Comparison of ENCODE assay signal across 8 mouse cellular contexts in the genomic region with DNA sequence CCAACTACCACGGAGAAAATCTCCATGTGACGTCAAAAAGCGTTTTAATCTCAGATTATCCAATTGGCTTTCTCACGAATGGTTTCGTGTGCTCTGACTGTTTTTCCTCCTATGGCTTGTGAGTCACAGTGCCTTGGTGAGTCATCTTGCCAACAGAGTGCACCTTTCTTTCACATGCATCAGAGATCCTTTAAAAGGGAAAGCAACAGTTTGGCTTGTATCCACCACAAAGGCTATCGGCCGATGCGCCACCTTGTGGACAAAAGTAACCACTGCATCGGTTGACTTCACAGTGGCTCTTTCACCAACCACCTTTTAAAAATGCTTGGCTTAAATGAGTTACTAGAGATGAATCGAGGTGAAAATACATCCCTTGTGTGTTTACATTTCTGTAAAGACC.
DNase-seq lines count a peak whose midpoint lies in the region; ATAC-seq and TF ChIP-seq lines count a peak whose summit lies in the region.

No protein-coding gene starts in this region.

- no peaks in the 10 kb centered on the region for H3K9me3 ChIP-seq in forebrain, embryonic 16.5 days (ENCODE audit: control insufficient read depth, low read length)
- H3K9me3 ChIP-seq in intestine, embryonic 14.5 days (ENCODE audit: control insufficient read depth, low read length), result no peaks in the 10 kb centered on the region
- H3K9me3 ChIP-seq in limb, embryonic 10.5 days (replicated peaks), result no peaks in the 10 kb centered on the region
- no peaks in the 10 kb centered on the region for H3K9me3 ChIP-seq in midbrain, postnatal 0 days (ENCODE audit: low read length)

- TF ChIP-seq POLR2A in spleen, adult 2 months (IDR thresholded peaks at IDR 0.05; ENCODE audit: low read depth, low read length), result no peak
- no peak for TF ChIP-seq POLR2A in testis, adult 2 months (IDR thresholded peaks at IDR 0.05; ENCODE audit: control insufficient read depth, low read depth, low read length)

- peak overlapping the region; percentile 22; the same call in 1 of the 2 replicates for H3K4me2 ChIP-seq in forebrain, embryonic 16.5 days (ENCODE audit: low read length)
- no peak overlapping the region for H3K4me2 ChIP-seq in intestine, embryonic 14.5 days (ENCODE audit: low read length)
- peak overlapping the region; percentile 36 for H3K4me2 ChIP-seq in midbrain, postnatal 0 days (ENCODE audit: low read depth, low read length, poor library complexity, severe bottlenecking)

- DNase-seq in spleen, adult 2 months (ENCODE audit: low read depth in 1 of 2, low spot score in 2 of 2), result peak; percentile 4 to 32
- DNase-seq in spleen, adult 12 weeks (ENCODE audit: low spot score), result no peak
- DNase-seq in cerebellum, adult 11-12 months, result peak; percentile 34
- peak; percentile 86 for DNase-seq in intestine, embryonic 14.5 days (ENCODE audit: low spot score)
- DNase-seq in limb, embryonic 10.5 days (ENCODE audit: low spot score), result peak; percentile 86
- peak; percentile 89 for DNase-seq in midbrain, postnatal 0 days (ENCODE audit: low spot score)

- 29% methylated on average over 10 of the region's 10 CpGs for WGBS in spleen, adult 2 months
- 26% methylated on average over 10 of the region's 10 CpGs for WGBS in forebrain, embryonic 16.5 days
- WGBS in intestine, embryonic 14.5 days, result 31% methylated on average over 10 of the region's 10 CpGs
- 37% methylated on average over 10 of the region's 10 CpGs for WGBS in limb, embryonic 10.5 days
- WGBS in midbrain, postnatal 0 days, result 19% methylated on average over 10 of the region's 10 CpGs

- H3K27me3 ChIP-seq in spleen, adult 2 months (ENCODE audit: control insufficient read depth, insufficient read depth, low read length), result no peaks in the 10 kb centered on the region
- H3K27me3 ChIP-seq in forebrain, embryonic 16.5 days (replicated peaks; ENCODE audit: control insufficient read depth, insufficient read depth, low read length), result 0 out of 2 replicates have a peak, but pooled peaks cover 2% of the 10 kb centered on the region
- no peaks in the 10 kb centered on the region for H3K27me3 ChIP-seq in intestine, embryonic 14.5 days (replicated peaks; ENCODE audit: control insufficient read depth, insufficient read depth, low read length)
- H3K27me3 ChIP-seq in limb, embryonic 10.5 days (ENCODE audit: low read depth, poor library complexity, severe bottlenecking), result no peaks in the 10 kb centered on the region
- H3K27me3 ChIP-seq in midbrain, postnatal 0 days (ENCODE audit: insufficient read depth, low read length), result no peaks in the 10 kb centered on the region
- H3K27me3 ChIP-seq in testis, adult 2 months (ENCODE audit: control insufficient read depth, insufficient read depth, low read length), result no peaks in the 10 kb centered on the region

- H3K4me3 ChIP-seq in spleen, adult 2 months (ENCODE audit: extremely low read depth, insufficient read depth, insufficient read length), result no peak overlapping the region
- H3K4me3 ChIP-seq in forebrain, embryonic 16.5 days (replicated peaks; ENCODE audit: low read length), result no peak overlapping the region
- H3K4me3 ChIP-seq in intestine, embryonic 14.5 days (ENCODE audit: low read depth, low read length), result no peak overlapping the region
- H3K4me3 ChIP-seq in limb, embryonic 10.5 days, result no peak overlapping the region
- H3K4me3 ChIP-seq in midbrain, postnatal 0 days (ENCODE audit: low read depth, low read length), result no peak overlapping the region
- no peak overlapping the region for H3K4me3 ChIP-seq in testis, adult 2 months (ENCODE audit: control insufficient read depth, low read depth, low read length)

- H3K9ac ChIP-seq in forebrain, embryonic 16.5 days (replicated peaks; ENCODE audit: low read depth, low read length), result no peak overlapping the region
- H3K9ac ChIP-seq in intestine, embryonic 14.5 days (ENCODE audit: low read length), result no peak overlapping the region
- H3K9ac ChIP-seq in midbrain, postnatal 0 days (replicated peaks; ENCODE audit: low read length, poor library complexity, severe bottlenecking), result no peak overlapping the region

- H3K27ac ChIP-seq in spleen, adult 2 months (ENCODE audit: insufficient read depth, low read length), result no peak overlapping the region
- H3K27ac ChIP-seq in forebrain, embryonic 16.5 days (ENCODE audit: low read length), result no peak overlapping the region
- H3K27ac ChIP-seq in intestine, embryonic 14.5 days (ENCODE audit: low read depth), result no peak overlapping the region
- H3K27ac ChIP-seq in limb, embryonic 10.5 days, result no peak overlapping the region
- no peak overlapping the region for H3K27ac ChIP-seq in midbrain, postnatal 0 days (ENCODE audit: low read depth, low read length)
- no peak overlapping the region for H3K27ac ChIP-seq in testis, adult 2 months (ENCODE audit: control insufficient read depth, insufficient read depth, low read depth, low read length)

- ATAC-seq in forebrain, embryonic 16.5 days, result no peak; the same call in 1 of the 2 replicates
- ATAC-seq in intestine, embryonic 14.5 days (replicated peaks; ENCODE audit: low FRiP score, low TSS enrichment, low read depth), result no peak
- ATAC-seq in midbrain, postnatal 0 days (ENCODE audit: low FRiP score), result peak; percentile 41; the same call in 1 of the 2 replicates

- no peaks in the 10 kb centered on the region for H3K36me3 ChIP-seq in spleen, adult 2 months (ENCODE audit: control insufficient read depth, insufficient read depth, low read length)
- no peaks in the 10 kb centered on the region for H3K36me3 ChIP-seq in forebrain, embryonic 16.5 days (ENCODE audit: control insufficient read depth, insufficient read depth)
- no peaks in the 10 kb centered on the region for H3K36me3 ChIP-seq in intestine, embryonic 14.5 days (ENCODE audit: control insufficient read depth, insufficient read depth, low read length)
- H3K36me3 ChIP-seq in limb, embryonic 10.5 days, result no peaks in the 10 kb centered on the region
- H3K36me3 ChIP-seq in midbrain, postnatal 0 days (ENCODE audit: insufficient read depth, low read length), result no peaks in the 10 kb centered on the region
- H3K36me3 ChIP-seq in testis, adult 2 months (ENCODE audit: control insufficient read depth, insufficient read depth, low read length), result no peaks in the 10 kb centered on the region

- H3K4me1 ChIP-seq in spleen, adult 2 months (ENCODE audit: control insufficient read depth, insufficient read depth, insufficient read length), result no peaks in the 10 kb centered on the region
- peaks cover 7% of the 10 kb centered on the region; the same call in 1 of the 2 replicates for H3K4me1 ChIP-seq in forebrain, embryonic 16.5 days (replicated peaks; ENCODE audit: control insufficient read depth, insufficient read depth, low read length)
- peaks cover 27% of the 10 kb centered on the region for H3K4me1 ChIP-seq in intestine, embryonic 14.5 days (replicated peaks; ENCODE audit: control insufficient read depth, insufficient read depth, low read length)
- H3K4me1 ChIP-seq in limb, embryonic 10.5 days, result peaks cover 19% of the 10 kb centered on the region
- H3K4me1 ChIP-seq in midbrain, postnatal 0 days (ENCODE audit: insufficient read depth, low read length), result no peaks in the 10 kb centered on the region
- no peaks in the 10 kb centered on the region for H3K4me1 ChIP-seq in testis, adult 2 months (ENCODE audit: control insufficient read depth, insufficient read depth, low read length)

- TF ChIP-seq CTCF in spleen, adult 2 months (IDR thresholded peaks at IDR 0.05; ENCODE audit: extremely low read depth, insufficient read depth, insufficient read length, insufficient replicate concordance), result peak; percentile 67; the same call in 1 of the 2 replicates
- peak; percentile 99 for TF ChIP-seq CTCF in midbrain, postnatal 0 days (IDR thresholded peaks at IDR 0.05)
- TF ChIP-seq CTCF in testis, adult 2 months (IDR thresholded peaks at IDR 0.05; ENCODE audit: control insufficient read depth, insufficient read depth, insufficient replicate concordance, low read depth, low read length), result peak; percentile 74; the same call in 1 of the 2 replicates
